Mouse (Mus musculus) embryonic facial prominence, embryonic 11.5 days (tissue): ENCODE data around the gene Sumo3. TPM values are rescaled to one million over a fixed set of nuclear protein-coding genes. Genes with fewer than 3 reads are reported as not detected.

Source experiments
- ATAC-seq: fragments of 200-750 bp; cut with Nextera tagmentation; replicated peaks from 2 replicates; pipeline ENCODE4 v1.8.0; 2017; ENCODE audit warnings: low read depth; ENCODE audit not compliant: insufficient number of reproducible peaks, low FRiP score, low TSS enrichment
- DNase-seq: peaks from one replicate; pipeline ENCODE4 v3.0.0-alpha.2; 2015; ENCODE audit warnings: low spot score
- H3K27ac ChIP-seq: fragments of 300-500 bp; sonication (generic); replicated peaks from 2 replicates; pipeline ENCODE4 v1.5.1; 2014; ENCODE audit warnings: mild to moderate bottlenecking, low read depth, low read length, control low read depth
- H3K27me3 ChIP-seq: fragments of 300-500 bp; sonication (generic); 2 replicates; pipeline ENCODE4 v1.6.1; 2014; ENCODE audit warnings: mild to moderate bottlenecking, low read length, moderate library complexity, mixed read lengths; ENCODE audit not compliant: control insufficient read depth, insufficient read depth
- H3K36me3 ChIP-seq: fragments of 300-500 bp; sonication (generic); replicated peaks from 2 replicates; pipeline ENCODE4 v1.6.1; 2014; ENCODE audit warnings: low read depth, mild to moderate bottlenecking, low read length, moderate library complexity, mixed read lengths; ENCODE audit not compliant: control insufficient read depth, insufficient read depth
- H3K4me1 ChIP-seq: fragments of 300-500 bp; sonication (generic); 2 replicates; pipeline ENCODE4 v1.6.1; 2014; ENCODE audit warnings: low read length, mixed read lengths; ENCODE audit not compliant: control insufficient read depth, insufficient read depth
- H3K4me2 ChIP-seq: fragments of 300-500 bp; sonication (generic); 2 replicates; pipeline ENCODE4 v1.6.1; 2014; ENCODE audit warnings: low read depth, mild to moderate bottlenecking, control low read depth, low read length, moderate library complexity
- H3K4me3 ChIP-seq: fragments of 300-500 bp; sonication (generic); 2 replicates; pipeline ENCODE4 v1.5.1; 2014; ENCODE audit warnings: low read depth, low read length, control low read depth
- H3K9ac ChIP-seq: fragments of 300-500 bp; sonication (generic); replicated peaks from 2 replicates; pipeline ENCODE4 v1.6.1; 2014; ENCODE audit warnings: mild to moderate bottlenecking, control low read depth, low read length
- H3K9me3 ChIP-seq: fragments of 300-500 bp; sonication (generic); replicated peaks from 2 replicates; pipeline ENCODE4 v1.6.1; 2016; ENCODE audit warnings: mild to moderate bottlenecking, low read length, inconsistent platforms, mixed read lengths; ENCODE audit not compliant: control insufficient read depth
- WGBS: fragments of 180-500 bp; shearing (Covaris S2); extraction: QIAGEN DNeasy Blood & Tissue Kit; methylation state at CpG from one replicate; pipeline ENCODE4 v1.1.7; 2014; 5-methylcytosine and 5-hydroxymethylcytosine counted together
- polyA plus RNA-seq: library from polyadenylated mRNA; unstranded; fragments of >200 nt; fragmentation: Nextera tagmentation; extraction: Ambion mirVana; gene quantifications from 2 replicates; pipeline ENCODE4 v1.2.1, GENCODE M21; 2014

Gene Sumo3
- polyA plus RNA-seq, 1 experiment from 2014 or later = 382 TPM

DNA sequence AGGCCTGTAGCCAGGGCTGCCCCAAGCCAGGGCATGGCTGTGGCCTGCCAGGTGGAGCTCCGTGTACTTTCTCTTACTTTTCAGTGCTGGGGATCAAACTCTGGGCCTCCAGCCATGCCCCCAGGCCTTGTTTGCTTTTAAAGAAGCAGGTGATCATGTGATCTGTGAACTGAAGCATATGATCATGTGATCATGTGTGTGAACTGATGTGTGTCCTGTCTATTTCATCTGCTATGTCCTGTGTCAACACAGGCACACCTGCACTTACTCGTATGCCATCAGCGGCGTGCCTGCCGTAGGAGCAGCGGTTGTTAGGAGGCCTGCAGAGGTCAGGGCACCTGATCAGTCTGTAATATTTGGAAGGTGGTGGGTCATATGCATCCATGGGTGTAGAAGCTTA, 28.1 kb downstream of the Sumo3 start:
- DNase-seq (no peak), ATAC-seq (no peak)
- no peak overlapping the region for H3K9ac ChIP-seq
- 84% methylated on average over 6 of the region's 6 CpGs for WGBS
- H3K4me3 ChIP-seq = no peak overlapping the region
- no peak overlapping the region for H3K4me2 ChIP-seq
- H3K36me3 ChIP-seq = peaks cover 5% of the 10 kb centered on the region; the same call in 1 of the 2 replicates
- no peaks in the 10 kb centered on the region for H3K4me1 ChIP-seq
- H3K9me3 ChIP-seq = no peaks in the 10 kb centered on the region
- no peak overlapping the region for H3K27ac ChIP-seq
- no peaks in the 10 kb centered on the region for H3K27me3 ChIP-seq

DNA sequence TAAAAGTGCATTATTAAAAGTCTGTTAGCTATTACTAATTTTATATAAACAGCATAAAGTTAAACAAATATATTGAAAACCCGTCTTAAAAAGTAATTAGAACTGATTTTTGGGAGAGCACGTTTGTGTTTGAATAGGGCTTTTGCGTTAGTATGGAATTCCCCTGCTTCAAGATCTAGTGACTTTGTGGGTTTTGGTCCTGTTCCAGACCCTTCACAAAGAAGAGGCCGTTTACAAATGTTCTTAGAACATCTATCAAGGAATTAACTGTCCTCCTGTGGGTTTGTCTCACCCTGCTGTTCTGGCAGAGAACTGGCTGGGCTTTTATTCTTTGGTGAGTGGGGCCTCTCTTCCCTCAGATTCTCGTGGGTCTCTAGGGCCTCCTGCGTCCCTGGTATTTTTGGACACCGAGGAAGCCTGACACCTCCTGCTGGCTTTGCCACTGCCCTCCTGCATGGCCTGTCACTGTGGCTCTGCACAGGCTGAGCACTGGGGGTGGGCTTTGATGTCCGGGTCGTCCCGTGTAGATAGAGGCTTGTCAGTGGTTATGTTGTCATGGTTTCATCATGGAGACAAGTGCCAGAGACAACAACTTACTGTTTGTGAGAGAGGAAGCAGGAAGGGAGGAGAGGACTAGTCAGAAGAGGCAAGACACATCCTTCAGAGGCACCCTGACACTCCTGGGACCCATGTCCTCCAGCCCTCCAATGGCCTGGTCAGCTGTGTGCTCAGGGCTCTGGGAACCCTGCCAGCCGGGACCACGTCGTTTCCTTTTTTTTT, 28.7 kb downstream of the Sumo3 start:
- no peaks in the 10 kb centered on the region for H3K9me3 ChIP-seq
- H3K4me1 ChIP-seq = no peaks in the 10 kb centered on the region
- no peak for DNase-seq
- no peak overlapping the region for H3K9ac ChIP-seq
- no peak overlapping the region for H3K4me3 ChIP-seq
- WGBS = 78% methylated on average over 13 of the region's 13 CpGs
- no peak overlapping the region for H3K27ac ChIP-seq
- H3K4me2 ChIP-seq = no peak overlapping the region
- no peak for ATAC-seq
- no peaks in the 10 kb centered on the region for H3K27me3 ChIP-seq
- peaks cover 5% of the 10 kb centered on the region; the same call in 1 of the 2 replicates for H3K36me3 ChIP-seq

DNA sequence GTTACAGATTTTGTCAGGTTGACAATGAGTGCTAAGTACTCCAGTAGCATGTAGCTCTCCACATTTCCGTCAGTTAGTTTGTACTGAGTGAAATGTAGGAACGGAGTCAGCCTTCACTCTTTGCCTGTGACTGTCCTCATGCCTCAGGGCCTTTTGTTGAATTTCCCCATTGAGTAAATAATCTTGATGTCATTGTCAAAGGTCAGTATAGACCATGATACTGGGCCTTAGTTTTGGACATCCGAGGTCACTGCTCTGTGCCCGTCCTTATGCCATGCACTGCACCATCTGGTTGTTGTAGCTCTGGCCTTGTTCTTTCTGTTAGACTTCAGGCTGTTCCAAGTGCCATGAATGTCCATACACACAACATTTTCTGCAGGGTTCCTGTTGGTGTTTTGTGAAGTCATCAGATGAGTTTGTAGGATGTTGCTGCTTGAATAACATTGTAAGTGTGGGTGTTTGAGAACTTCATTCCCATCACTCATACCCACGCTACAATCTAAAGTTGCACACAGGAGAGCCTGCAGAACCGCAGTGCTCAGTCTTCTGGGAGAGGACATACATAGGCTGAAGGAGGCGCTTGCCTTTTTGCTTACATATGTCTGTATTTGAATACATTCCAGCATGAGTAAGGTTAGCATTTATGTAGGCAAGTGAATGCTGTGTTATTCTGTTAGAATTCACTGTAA, 30.5 kb downstream of the Sumo3 start:
- Histone ChIP-seq H3K9ac (no peak overlapping the region), H3K27me3 (no peaks in the 10 kb centered on the region), H3K36me3 (peaks cover 5% of the 10 kb centered on the region; the same call in 1 of the 2 replicates), H3K4me1 (no peaks in the 10 kb centered on the region), H3K9me3 (no peaks in the 10 kb centered on the region), H3K4me2 (no peak overlapping the region), H3K4me3 (no peak overlapping the region), H3K27ac (no peak overlapping the region)
- DNase-seq (no peak), ATAC-seq (no peak)
- WGBS = 85% methylated on average over 7 of the region's 7 CpGs

DNA sequence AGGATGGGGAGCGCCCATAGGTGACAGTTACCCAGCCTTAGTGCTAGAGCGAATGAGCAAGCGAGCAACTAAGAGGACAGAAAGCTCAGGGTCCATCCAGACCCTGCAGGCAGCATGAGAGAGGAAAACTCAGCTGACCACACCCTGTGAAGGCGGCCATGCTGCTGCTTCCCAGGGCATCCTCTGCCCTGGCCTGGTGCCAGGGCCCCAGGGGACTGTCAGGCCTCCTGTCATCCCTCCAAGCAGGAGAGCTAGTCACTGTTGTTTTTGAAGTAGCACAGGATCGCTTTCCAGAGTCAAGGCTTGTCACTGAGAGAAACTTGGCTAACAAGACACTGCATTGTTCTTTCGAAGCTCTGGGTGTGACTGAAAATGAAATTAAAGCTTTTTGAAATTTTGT, 33.1 kb downstream of the Sumo3 start:
- no peak overlapping the region for H3K4me3 ChIP-seq
- no peak overlapping the region for H3K9ac ChIP-seq
- peaks cover 3% of the 10 kb centered on the region for H3K36me3 ChIP-seq
- H3K4me1 ChIP-seq = no peaks in the 10 kb centered on the region
- ATAC-seq (no peak), DNase-seq (no peak)
- H3K4me2 ChIP-seq = no peak overlapping the region
- WGBS = 83% methylated on average over 6 of the region's 6 CpGs
- no peaks in the 10 kb centered on the region for H3K27me3 ChIP-seq
- no peaks in the 10 kb centered on the region for H3K9me3 ChIP-seq
- H3K27ac ChIP-seq = no peak overlapping the region

DNA sequence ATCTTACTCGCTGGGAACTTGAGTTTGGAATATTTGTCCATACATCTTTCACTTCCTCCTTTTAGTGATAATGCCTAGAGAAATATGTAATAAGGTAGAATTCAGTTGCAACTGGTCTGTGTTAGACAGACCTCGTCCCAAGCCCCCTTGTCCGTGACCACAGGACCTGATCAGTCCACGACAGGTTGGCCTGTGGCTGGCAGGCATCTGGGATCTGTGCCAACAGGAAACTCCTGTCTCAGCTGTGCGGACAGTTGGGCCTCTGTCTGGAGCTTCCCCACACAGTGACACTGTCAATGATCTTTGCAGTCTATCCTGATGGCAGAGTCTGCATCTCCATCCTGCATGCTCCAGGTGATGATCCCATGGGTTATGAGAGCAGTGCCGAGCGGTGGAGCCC, 37.3 kb downstream of the Sumo3 start:
- Histone ChIP-seq H3K36me3 (peaks cover 6% of the 10 kb centered on the region), H3K27ac (no peak overlapping the region), H3K9ac (no peak overlapping the region), H3K27me3 (no peaks in the 10 kb centered on the region), H3K9me3 (no peaks in the 10 kb centered on the region), H3K4me1 (no peaks in the 10 kb centered on the region), H3K4me3 (no peak overlapping the region), H3K4me2 (no peak overlapping the region)
- 89% methylated on average over 7 of the region's 7 CpGs for WGBS
- no peak for ATAC-seq
- DNase-seq = no peak

DNA sequence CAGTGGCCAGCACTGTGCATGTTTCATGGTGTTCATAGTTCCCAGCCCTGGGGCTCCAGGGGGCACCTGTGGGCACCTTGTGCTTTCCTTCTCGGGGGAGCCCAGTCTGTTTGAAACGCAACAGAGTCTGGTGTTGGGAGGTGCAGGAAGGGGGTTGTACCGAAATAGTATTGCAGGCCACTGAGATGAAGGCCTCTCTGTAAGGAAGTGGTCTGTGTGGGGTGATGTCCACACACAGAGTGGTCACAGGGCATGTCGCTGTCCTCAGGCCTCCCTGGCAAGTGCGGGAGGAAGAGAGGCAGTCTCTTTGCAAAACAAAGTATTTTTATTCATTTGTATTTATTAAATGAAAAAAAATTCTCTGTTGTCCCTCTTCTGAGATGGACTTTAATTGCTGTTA, 39.7 kb downstream of the Sumo3 start:
- 92% methylated on average over 5 of the region's 5 CpGs for WGBS
- peaks cover 6% of the 10 kb centered on the region for H3K36me3 ChIP-seq
- DNase-seq (no peak), ATAC-seq (no peak)
- no peaks in the 10 kb centered on the region for H3K9me3 ChIP-seq
- no peaks in the 10 kb centered on the region for H3K27me3 ChIP-seq
- H3K4me2 ChIP-seq = no peak overlapping the region
- H3K9ac ChIP-seq = no peak overlapping the region
- H3K27ac ChIP-seq = no peak overlapping the region
- H3K4me1 ChIP-seq = no peaks in the 10 kb centered on the region
- H3K4me3 ChIP-seq = no peak overlapping the region

DNA sequence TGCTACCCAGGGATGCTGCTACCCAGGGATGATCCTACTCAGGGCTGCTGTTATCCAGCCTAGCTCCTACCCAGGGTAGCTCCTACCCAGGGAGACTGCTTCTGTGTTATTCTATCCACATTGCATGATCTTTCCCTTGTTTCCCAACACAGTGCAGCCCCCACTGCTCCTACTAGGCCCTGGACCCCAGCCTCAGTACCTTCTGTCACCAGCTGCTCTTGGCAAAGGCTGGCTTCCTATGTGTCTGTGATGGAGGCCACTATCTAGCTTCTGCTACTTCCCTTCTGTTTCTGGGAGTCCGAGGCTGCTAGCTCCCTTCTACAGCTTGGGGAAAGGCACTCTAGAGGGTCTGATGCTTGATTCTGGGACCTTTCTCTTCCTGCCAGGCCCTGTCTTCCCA, 41.6 kb downstream of the Sumo3 start:
- Histone ChIP-seq H3K9me3 (no peaks in the 10 kb centered on the region), H3K36me3 (peaks cover 6% of the 10 kb centered on the region), H3K4me2 (no peak overlapping the region), H3K4me3 (no peak overlapping the region), H3K4me1 (no peaks in the 10 kb centered on the region), H3K27me3 (no peaks in the 10 kb centered on the region), H3K27ac (no peak overlapping the region), H3K9ac (no peak overlapping the region)
- WGBS = 89% methylated on average over 1 of the region's 1 CpGs
- DNase-seq (no peak), ATAC-seq (no peak)

DNA sequence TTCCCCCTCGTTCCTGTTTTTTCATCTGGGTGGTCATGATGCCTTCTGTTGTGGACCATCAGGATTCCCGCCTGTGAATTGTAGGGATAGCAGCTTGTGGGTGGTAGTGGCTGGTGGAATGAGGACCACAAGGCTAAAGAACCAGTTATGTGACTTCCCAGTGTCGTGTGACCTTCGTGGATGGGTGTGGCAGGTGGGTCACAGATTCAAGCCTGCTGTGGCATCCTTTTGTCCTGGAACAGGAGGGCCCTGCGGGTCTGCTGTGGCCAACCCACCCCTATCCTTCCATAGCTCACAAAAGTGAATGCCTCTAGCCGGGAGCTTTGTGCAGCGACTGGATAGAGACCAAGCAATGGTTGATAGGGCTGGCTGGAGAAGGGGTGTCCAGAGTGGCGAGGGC, 42.0 kb downstream of the Sumo3 start:
- no peaks in the 10 kb centered on the region for H3K9me3 ChIP-seq
- ATAC-seq = no peak

More for the DNA sequence above, 42.0 kb downstream of the Sumo3 start:
- Histone ChIP-seq H3K27me3 (no peaks in the 10 kb centered on the region), H3K4me3 (no peak overlapping the region), H3K36me3 (peaks cover 6% of the 10 kb centered on the region), H3K9ac (no peak overlapping the region), H3K27ac (no peak overlapping the region), H3K4me1 (no peaks in the 10 kb centered on the region), H3K4me2 (no peak overlapping the region)
- no peak for DNase-seq
- WGBS = 79% methylated on average over 8 of the region's 8 CpGs
